Mouse (Mus musculus): ENCODE data around the gene Myh13.
A peak's percentile ranks its signal among the peaks of the same experiment; 100 is the strongest.

Myh13 gene

GRCm38 (mm10) chr11:67390679-67391384 lies 69.4 kb downstream of the Myh13 start:
- peak; percentile 39 for DNase-seq (ENCODE audit: low spot score)

DNA sequence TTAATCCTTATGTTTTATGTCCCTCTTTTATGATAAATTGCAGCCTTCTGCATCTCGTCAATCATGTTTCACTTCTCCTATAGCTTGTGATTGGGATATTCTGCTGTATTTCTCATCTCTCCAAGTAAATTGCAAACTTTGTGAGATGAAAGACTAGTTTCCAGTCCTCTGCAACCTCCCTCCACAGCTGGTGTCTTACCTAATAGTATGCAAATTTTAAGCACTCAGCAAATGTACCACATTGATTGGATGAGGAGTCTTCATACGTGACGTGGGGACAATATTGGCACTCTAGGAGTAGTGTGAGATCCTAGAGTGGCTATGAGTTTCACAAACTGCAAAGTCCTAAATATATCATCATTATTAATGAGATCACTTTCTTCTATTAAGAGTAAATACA lies 70.9 kb downstream of the Myh13 start:
- DNase-seq (ENCODE audit: low spot score): no peak

DNA sequence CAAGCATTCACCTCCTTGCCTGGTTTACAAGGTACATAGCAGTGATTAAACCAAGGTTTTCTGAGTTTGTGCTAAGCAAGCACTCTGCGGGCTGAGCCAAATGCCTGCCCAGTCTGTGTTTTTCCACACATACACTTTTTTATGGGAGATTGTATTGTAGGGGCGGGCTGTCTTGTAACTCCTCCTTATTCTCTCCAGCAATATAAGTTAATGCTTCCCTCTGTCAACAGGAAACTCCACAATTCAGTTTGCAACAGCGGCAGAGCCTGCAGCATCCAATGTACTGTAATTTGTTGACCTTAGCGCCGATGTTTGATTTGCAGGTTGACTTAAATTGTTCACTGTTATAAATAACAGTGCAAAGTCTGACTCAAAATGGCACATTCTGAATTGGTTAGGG lies 79.5 kb downstream of the Myh13 start:
- DNase-seq (ENCODE audit: low spot score): no peak

GRCm38 (mm10) chr11:67414346-67414940 lies 93.0 kb downstream of the Myh13 start:
- DNase-seq (ENCODE audit: low spot score): no peak
